Mouse (Mus musculus) midbrain, embryonic 12.5 days (tissue): Measurements from ENCODE around the gene C130050O18Rik. TPM values are rescaled to one million over a fixed set of nuclear protein-coding genes. Genes with fewer than 3 reads are reported as not detected.
A peak's percentile ranks its signal among the peaks of the same experiment; 100 is the strongest.

Source experiments
- ATAC-seq: fragments of 200-750 bp; cut with Nextera tagmentation; 2 replicates; pipeline ENCODE4 v1.8.0; 2017; ENCODE audit warnings: low read depth, moderate TSS enrichment, moderate library complexity; ENCODE audit not compliant: low FRiP score
- H3K27ac ChIP-seq: fragments of 300-500 bp; sonication (generic); replicated peaks from 2 replicates; pipeline ENCODE4 v1.5.1; 2016; ENCODE audit warnings: mild to moderate bottlenecking
- H3K27me3 ChIP-seq: fragments of 300-500 bp; sonication (generic); 2 replicates; pipeline ENCODE4 v1.6.1; 2016; ENCODE audit warnings: mild to moderate bottlenecking
- H3K36me3 ChIP-seq: fragments of 300-500 bp; sonication (generic); 2 replicates; pipeline ENCODE4 v1.6.1; 2016
- H3K4me1 ChIP-seq: fragments of 300-500 bp; sonication (generic); 2 replicates; pipeline ENCODE4 v1.6.1; 2016
- H3K4me2 ChIP-seq: fragments of 300-500 bp; sonication (generic); replicated peaks from 2 replicates; pipeline ENCODE4 v1.6.1; 2016; ENCODE audit warnings: mild to moderate bottlenecking, moderate library complexity
- H3K4me3 ChIP-seq: fragments of 300-500 bp; sonication (generic); 2 replicates; pipeline ENCODE4 v1.5.1; 2016; ENCODE audit warnings: mild to moderate bottlenecking
- H3K9ac ChIP-seq: fragments of 300-500 bp; sonication (generic); replicated peaks from 2 replicates; pipeline ENCODE4 v1.6.1; 2016; ENCODE audit warnings: mild to moderate bottlenecking, moderate library complexity
- H3K9me3 ChIP-seq: fragments of 300-500 bp; sonication (generic); 2 replicates; pipeline ENCODE4 v1.6.1; 2016; ENCODE audit warnings: mild to moderate bottlenecking
- WGBS: fragments of 180-500 bp; shearing (Covaris S2); methylation state at CpG from one replicate; pipeline ENCODE4 v1.1.7; 2016; 5-methylcytosine and 5-hydroxymethylcytosine counted together
- polyA plus RNA-seq: library from polyadenylated mRNA; unstranded; fragments of >200 nt; fragmentation: Nextera tagmentation; extraction: Ambion mirVana; gene quantifications from 2 replicates; pipeline ENCODE4 v1.2.1, GENCODE M21; 2016

C130050O18Rik gene
- polyA plus RNA-seq, 1 experiment from 2014 or later = 0.36 TPM

DNA sequence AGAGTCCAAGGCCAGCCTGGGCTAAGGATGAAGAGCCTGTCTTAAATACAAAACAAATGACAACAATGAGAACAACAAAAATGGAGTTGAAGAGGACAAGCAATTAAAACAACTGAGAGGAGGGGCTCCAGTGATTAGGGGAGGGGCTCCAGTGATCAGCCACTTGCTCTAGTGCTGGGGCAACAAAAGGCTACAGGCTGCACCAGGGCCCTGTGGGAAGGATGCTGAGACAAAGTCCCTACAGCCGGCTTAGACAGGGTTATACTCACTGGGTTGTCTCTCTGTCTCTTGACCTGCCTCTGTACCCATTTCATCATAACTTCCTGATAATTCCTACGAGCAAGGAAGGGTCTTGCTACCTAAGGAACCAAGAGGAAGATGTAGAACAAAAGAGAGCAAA, 13.0 kb downstream of the C130050O18Rik start:
- 57% methylated on average over 2 of the region's 2 CpGs for WGBS
- peak; percentile 67; the same call in 1 of the 2 replicates for ATAC-seq
- no peak overlapping the region for H3K9ac ChIP-seq
- no peak overlapping the region; the same call in 1 of the 2 replicates for H3K4me2 ChIP-seq
- H3K9me3 ChIP-seq = peaks cover 5% of the 10 kb centered on the region
- no peaks in the 10 kb centered on the region for H3K27me3 ChIP-seq
- peak overlapping the region; percentile 84 for H3K27ac ChIP-seq
- 0 out of 2 replicates have a peak, but pooled peaks cover 5% of the 10 kb centered on the region for H3K36me3 ChIP-seq
- no peak overlapping the region for H3K4me3 ChIP-seq
- H3K4me1 ChIP-seq = peaks cover 25% of the 10 kb centered on the region

DNA sequence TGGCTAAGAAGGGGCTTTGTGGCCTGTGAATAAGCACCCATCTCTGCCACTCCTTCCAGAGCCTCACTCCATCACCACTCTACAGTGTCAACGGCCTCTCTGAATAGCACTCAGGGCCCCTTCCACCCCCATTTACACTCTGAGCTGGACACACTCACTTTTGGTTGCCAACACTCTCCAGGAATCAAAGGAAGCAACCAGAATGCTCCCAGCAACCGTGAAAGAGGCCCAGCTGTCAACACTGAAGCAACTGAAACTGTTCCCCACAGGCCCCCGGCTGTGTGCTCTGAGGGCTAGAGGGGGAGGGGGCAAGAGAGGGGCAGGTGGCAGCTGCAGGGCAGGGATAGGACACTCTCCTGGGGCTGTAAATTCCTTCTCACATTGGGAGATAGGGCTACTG, 13.6 kb downstream of the C130050O18Rik start:
- peak overlapping the region; percentile 84 for H3K27ac ChIP-seq
- no peaks in the 10 kb centered on the region for H3K27me3 ChIP-seq
- H3K4me2 ChIP-seq = no peak overlapping the region; the same call in 1 of the 2 replicates
- H3K4me1 ChIP-seq = peaks cover 31% of the 10 kb centered on the region
- H3K9ac ChIP-seq = peak overlapping the region; percentile 34; the same call in 1 of the 2 replicates
- H3K36me3 ChIP-seq = 0 out of 2 replicates have a peak, but pooled peaks cover 5% of the 10 kb centered on the region
- WGBS = 28% methylated on average over 3 of the region's 3 CpGs
- no peak overlapping the region for H3K4me3 ChIP-seq
- ATAC-seq = peak; percentile 75
- H3K9me3 ChIP-seq = peaks cover 5% of the 10 kb centered on the region

DNA sequence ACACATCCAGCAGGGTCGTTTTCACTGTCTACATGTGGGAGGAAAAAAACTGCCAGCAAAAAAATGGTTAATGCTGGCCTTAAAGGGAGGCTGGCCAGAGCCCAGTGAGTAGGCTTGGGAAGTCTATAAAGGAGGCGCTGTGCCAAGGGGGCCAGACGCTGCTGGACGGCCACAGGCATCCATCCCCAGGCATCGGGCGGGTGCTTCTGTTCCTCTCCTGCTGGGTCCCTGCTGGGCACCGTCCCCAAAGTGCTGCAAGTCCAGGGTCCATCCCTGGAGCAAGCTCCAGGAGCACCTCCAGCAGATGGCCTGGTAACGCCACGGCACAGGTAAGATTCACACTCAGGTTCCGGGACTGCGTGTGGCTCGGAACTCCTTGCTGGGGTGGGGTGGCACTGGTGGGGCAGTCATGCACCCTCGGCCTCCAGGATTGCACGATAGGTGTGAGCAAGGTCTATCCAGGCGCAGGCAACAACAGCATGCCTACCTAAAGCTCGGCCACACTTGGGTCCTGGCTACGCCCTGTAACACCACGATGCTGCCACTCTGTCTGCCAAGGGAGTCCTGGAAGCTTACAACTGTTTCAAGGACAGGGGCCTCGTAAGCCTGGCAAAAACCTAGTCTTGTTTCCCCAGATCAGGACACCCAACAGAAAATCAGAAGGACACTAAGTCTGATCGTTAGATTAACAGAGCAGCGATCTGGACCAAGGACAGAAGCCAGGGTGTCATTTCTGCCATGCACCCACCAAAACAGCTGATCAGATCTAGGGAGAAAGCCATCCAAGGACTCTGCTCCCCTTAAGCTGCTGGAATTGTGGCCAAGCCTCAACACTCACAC, 18.2 kb downstream of the C130050O18Rik start, which contains the start of gene Gper1:
Gene Gper1 (plus strand): TSS at position 126 of the 840 bp plus-strand sequence.
- Histone ChIP-seq H3K4me2 (peak within 1 kb of the TSS; percentile 28; the same call in 1 of the 2 replicates), H3K36me3 (no peaks in the 10 kb centered on the region), H3K27me3 (no peaks in the 10 kb centered on the region), H3K4me1 (peaks cover 29% of the 10 kb centered on the region), H3K9me3 (no peaks in the 10 kb centered on the region), H3K9ac (peak within 1 kb of the TSS; percentile 38; the same call in 1 of the 2 replicates), H3K4me3 (peak within 1 kb of the TSS; percentile 10; the same call in 1 of the 2 replicates), H3K27ac (0 out of 2 replicates have a peak within 1 kb of the TSS, but pooled peaks have one; percentile 10)
- 62% methylated on average over 21 of the region's 21 CpGs for WGBS
- no peak for ATAC-seq

DNA sequence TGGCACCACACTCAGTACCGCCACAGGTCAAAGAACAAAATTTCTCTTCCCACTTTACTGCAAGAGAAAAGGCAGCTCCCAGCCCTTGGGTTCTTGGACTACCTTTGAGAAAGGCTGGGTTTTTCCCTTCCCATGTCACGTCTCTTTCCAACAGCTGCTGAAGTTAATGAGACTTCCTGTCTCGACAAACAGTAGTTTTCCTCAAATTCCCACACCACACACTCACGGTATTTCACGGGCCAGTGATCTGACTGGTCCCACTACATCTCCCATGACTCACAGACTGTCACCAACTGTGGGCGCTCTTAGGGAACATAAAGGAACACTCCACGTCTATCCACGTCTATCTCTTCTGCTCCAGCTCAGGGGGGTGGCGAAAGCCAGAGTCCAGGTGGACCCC, 20.1 kb downstream of the C130050O18Rik start:
- no peaks in the 10 kb centered on the region for H3K27me3 ChIP-seq
- no peaks in the 10 kb centered on the region for H3K9me3 ChIP-seq
- no peak overlapping the region for H3K4me3 ChIP-seq
- WGBS = 89% methylated on average over 9 of the region's 9 CpGs
- no peak for ATAC-seq
- H3K4me2 ChIP-seq = no peak overlapping the region
- peaks cover 28% of the 10 kb centered on the region for H3K4me1 ChIP-seq
- no peak overlapping the region for H3K27ac ChIP-seq
- no peaks in the 10 kb centered on the region for H3K36me3 ChIP-seq
- no peak overlapping the region for H3K9ac ChIP-seq

DNA sequence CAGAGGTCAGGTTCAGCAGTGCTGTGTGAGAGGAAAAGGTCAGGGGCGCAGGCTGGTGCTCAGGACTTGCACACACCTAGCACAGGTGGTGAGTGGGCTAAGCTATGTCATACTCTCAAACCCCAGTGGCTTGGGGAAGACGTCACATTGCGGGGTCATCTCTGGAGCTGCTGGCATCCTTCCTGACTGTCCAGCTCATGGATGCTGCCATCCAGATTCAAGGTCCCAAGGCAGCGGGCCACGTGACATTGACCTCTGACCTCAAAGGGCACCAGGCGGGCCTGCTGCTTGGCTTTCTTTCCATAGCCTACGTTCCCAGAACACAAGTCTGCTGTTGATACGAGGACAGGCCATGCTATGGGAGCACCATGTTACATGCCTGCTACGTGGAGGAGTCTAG, 21.9 kb downstream of the C130050O18Rik start:
- H3K4me3 ChIP-seq = no peak overlapping the region
- no peaks in the 10 kb centered on the region for H3K36me3 ChIP-seq
- no peaks in the 10 kb centered on the region for H3K9me3 ChIP-seq
- H3K4me1 ChIP-seq = peaks cover 44% of the 10 kb centered on the region
- H3K27me3 ChIP-seq = no peaks in the 10 kb centered on the region
- no peak overlapping the region for H3K9ac ChIP-seq
- 87% methylated on average over 9 of the region's 9 CpGs for WGBS
- no peak for ATAC-seq
- no peak overlapping the region for H3K4me2 ChIP-seq
- H3K27ac ChIP-seq = no peak overlapping the region

DNA sequence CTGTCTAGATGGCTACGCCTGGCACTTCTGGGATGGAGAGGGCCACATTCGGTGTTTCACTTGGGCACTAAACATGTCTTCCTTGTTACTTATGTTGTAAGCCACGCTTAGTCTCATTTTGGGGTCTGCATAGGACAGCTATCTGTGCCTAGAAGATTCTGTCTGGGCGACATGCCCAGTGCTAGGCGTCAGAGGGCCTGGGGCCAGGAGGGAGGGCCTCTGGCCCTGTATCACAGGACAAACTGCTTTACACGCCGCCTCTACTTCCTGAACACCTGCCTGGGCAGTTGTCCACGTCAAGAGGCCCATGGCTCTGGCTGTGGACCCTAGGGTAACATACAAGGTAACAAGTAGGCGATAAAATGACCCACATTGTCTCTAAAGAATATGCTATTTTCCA, 22.9 kb downstream of the C130050O18Rik start:
- Histone ChIP-seq H3K4me2 (no peak overlapping the region), H3K9ac (no peak overlapping the region), H3K9me3 (no peaks in the 10 kb centered on the region), H3K4me1 (peaks cover 44% of the 10 kb centered on the region), H3K27me3 (no peaks in the 10 kb centered on the region), H3K36me3 (no peaks in the 10 kb centered on the region), H3K27ac (no peak overlapping the region), H3K4me3 (no peak overlapping the region)
- WGBS = 93% methylated on average over 9 of the region's 9 CpGs
- no peak for ATAC-seq

DNA sequence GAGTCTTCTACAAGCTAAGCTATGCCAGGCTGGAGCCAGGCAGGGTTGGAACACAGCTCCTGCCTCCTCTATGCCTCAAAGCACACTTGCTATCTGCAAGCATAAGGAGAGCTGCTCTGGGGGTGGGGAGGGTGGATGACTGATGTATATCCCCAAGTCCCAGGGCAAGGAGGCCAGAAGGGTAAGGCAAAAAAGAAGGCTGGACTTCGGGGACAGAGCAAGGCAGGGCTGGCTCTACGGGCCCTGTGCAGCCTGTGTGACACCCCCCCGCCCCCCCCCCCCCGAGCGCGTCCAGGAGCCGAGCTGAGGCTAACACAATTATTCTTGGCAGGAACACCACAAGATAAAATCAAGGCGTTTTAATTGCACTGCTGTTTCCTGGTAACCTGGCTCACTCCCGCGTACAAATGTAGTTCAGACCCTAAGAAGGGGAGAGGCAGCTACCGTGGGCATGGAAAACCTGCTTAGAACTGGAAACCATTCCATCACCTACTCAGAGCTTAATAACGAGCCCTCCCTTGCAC, 24.8 kb downstream of the C130050O18Rik start:
- H3K9ac ChIP-seq = no peak overlapping the region
- no peak overlapping the region for H3K4me3 ChIP-seq
- no peak overlapping the region for H3K4me2 ChIP-seq
- no peaks in the 10 kb centered on the region for H3K9me3 ChIP-seq
- H3K4me1 ChIP-seq = peaks cover 49% of the 10 kb centered on the region
- peak overlapping the region; percentile 39; the same call in 1 of the 2 replicates for H3K27ac ChIP-seq
- WGBS = 64% methylated on average over 12 of the region's 12 CpGs
- H3K27me3 ChIP-seq = no peaks in the 10 kb centered on the region
- ATAC-seq = no peak
- H3K36me3 ChIP-seq = no peaks in the 10 kb centered on the region

DNA sequence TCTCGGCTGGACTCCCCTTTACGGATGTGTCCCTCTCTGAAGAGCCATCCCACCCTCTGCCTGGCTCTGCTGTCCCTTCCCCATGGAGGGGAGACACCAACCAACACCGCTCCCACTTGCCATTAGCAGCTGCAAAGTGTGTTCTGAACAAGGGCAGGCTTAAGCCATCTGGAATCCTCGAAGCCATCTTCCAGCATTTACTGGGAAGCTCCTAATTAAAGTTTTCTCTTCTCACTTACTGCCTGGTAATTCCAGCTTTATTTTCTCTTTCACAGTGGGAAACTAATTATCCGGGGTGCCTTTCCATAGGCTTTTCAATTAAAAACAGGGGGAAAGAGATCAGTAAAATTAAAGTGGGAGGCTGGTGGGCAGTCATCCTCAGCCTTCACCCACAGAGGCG, 27.3 kb downstream of the C130050O18Rik start:
- 33% methylated on average over 6 of the region's 6 CpGs for WGBS
- 0 out of 2 replicates have a peak overlapping the region, but pooled peaks have one; percentile 8 for H3K27ac ChIP-seq
- H3K9me3 ChIP-seq = no peaks in the 10 kb centered on the region
- no peak overlapping the region for H3K4me3 ChIP-seq
- H3K27me3 ChIP-seq = no peaks in the 10 kb centered on the region
- no peak for ATAC-seq
- no peak overlapping the region for H3K9ac ChIP-seq
- no peaks in the 10 kb centered on the region for H3K36me3 ChIP-seq
- peaks cover 62% of the 10 kb centered on the region for H3K4me1 ChIP-seq
- no peak overlapping the region for H3K4me2 ChIP-seq

DNA sequence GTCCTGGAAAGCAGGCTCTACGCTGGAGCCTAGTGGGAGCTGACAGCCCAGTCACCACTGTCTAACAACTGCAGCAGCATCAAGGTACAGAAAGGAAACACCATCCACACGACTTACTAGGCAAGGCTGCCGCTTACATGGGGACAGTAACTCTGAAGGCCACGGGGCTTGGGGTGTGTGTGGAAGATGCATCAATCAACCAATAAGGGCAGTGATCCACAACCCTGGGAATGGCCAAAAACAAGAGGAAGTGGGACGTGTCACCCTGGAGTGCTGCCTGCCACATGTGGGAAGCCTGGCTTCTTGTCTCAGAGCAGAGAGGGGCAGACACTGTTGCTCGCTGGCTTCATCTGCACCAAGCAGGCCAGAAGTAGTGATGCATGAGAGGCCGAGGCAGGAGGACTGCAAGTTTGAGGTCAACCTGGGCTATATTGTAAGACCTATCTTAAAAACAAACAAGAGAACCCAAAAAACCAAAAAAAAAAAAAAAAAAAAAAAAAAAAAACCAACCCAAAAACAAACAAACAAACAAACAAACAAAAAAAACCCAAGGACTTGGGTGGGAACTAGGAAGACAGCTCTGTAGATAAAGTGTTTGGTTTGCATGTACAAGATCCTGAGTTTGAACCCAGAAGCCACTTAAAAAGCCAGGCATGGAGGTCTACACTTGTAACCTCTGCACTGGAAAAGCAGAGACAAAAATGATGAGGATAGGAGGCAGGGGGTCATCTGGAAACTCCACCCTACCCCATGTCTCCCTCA, 27.8 kb downstream of the C130050O18Rik start:
- no peaks in the 10 kb centered on the region for H3K36me3 ChIP-seq
- no peak overlapping the region for H3K27ac ChIP-seq
- H3K4me3 ChIP-seq = no peak overlapping the region
- no peaks in the 10 kb centered on the region for H3K27me3 ChIP-seq
- WGBS = 54% methylated on average over 7 of the region's 7 CpGs
- H3K9ac ChIP-seq = no peak overlapping the region
- H3K4me2 ChIP-seq = no peak overlapping the region
- H3K9me3 ChIP-seq = no peaks in the 10 kb centered on the region
- peaks cover 62% of the 10 kb centered on the region for H3K4me1 ChIP-seq
- ATAC-seq = no peak

DNA sequence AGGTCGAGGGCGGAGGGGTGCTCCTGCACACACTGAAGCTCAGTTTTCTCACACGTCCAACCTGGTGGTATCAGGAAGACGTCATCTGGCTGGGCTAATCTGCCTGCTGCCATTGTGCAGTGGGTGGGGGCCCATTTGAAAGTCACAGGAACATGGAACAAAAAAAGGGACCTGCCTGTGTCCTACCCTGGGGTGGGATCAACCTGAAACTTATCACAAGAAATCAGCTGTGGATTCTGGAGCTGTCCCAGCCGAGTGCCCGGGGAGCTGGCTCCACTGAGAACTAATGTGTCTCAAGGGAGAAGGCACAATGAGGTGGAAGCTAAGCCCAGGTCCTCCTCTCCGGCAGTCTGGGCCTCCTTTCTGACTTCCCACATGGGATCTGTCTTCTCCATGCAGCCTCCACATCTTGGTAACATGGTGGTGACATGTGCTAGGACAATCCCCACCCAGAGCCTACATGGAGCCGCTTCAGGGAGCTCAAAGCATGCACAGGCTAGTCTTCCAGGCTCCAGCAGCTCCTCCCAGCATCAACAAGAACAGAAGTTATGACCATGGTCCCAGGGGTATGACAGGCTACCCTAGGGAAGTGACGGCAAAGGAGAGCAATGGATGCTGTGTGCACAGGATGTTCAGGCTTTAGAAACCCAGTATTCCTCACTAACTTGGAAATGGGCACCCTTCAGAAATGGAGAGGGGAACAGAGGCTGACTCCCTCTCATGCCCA, 28.9 kb downstream of the C130050O18Rik start:
- Histone ChIP-seq H3K4me3 (no peak overlapping the region), H3K9ac (no peak overlapping the region), H3K27ac (peak overlapping the region; percentile 58; the same call in 1 of the 2 replicates), H3K4me1 (peaks cover 66% of the 10 kb centered on the region), H3K27me3 (no peaks in the 10 kb centered on the region), H3K4me2 (no peak overlapping the region), H3K9me3 (no peaks in the 10 kb centered on the region), H3K36me3 (no peaks in the 10 kb centered on the region)
- 82% methylated on average over 9 of the region's 9 CpGs for WGBS
- ATAC-seq = no peak

DNA sequence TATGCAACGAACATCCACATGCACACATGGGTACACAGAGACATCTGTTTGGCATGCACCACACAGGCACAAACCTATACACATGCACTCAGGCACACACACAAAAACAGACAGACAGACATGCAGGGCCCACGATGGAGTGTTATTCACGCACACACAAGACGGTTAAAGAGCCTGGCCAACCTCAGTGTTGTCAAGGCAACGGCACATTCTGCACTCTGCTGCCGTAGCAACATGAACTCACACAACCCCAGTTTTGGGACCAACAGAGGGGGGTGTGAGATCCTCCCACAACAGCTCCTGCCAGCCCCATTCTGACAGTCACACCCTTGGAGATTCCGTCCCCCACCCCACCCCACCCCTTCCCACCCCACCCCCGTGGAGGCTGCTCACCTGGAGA, 29.9 kb downstream of the C130050O18Rik start:
- Histone ChIP-seq H3K27me3 (no peaks in the 10 kb centered on the region), H3K4me3 (no peak overlapping the region), H3K27ac (peak overlapping the region; percentile 58; the same call in 1 of the 2 replicates), H3K36me3 (no peaks in the 10 kb centered on the region), H3K4me1 (peaks cover 57% of the 10 kb centered on the region), H3K9me3 (no peaks in the 10 kb centered on the region), H3K4me2 (0 out of 2 replicates have a peak overlapping the region, but pooled peaks have one; percentile 9), H3K9ac (no peak overlapping the region)
- ATAC-seq = peak; percentile 58
- WGBS = 20% methylated on average over 8 of the region's 8 CpGs
